Mouse (Mus musculus) liver, adult (tissue): ENCODE measurements around the gene Mroh8.

Source experiments
- GATA4 ChIP-seq: IDR thresholded peaks from 2 replicates; pipeline ENCODE4 v1.6.1; 2014; ENCODE audit warnings: mild to moderate bottlenecking, low read length; ENCODE audit not compliant: insufficient replicate concordance

The Mroh8 gene

GRCm38 (mm10) chr2:157245603-157246002, 33.7 kb downstream of the Mroh8 start:
- no peak for TF ChIP-seq GATA4

- TF ChIP-seq GATA4 = no peak
These were observed 34.3 kb downstream of the Mroh8 start for GRCm38 (mm10) chr2:157245001-157245400.

GRCm38 (mm10) chr2:157235946-157236345, 43.4 kb downstream of the Mroh8 start:
- TF ChIP-seq GATA4 = no peak

- TF ChIP-seq GATA4 = no peak
These were observed 59.2 kb downstream of the Mroh8 start for GRCm38 (mm10) chr2:157220108-157220507.

- no peak for TF ChIP-seq GATA4
These were observed 67.6 kb downstream of the Mroh8 start for GRCm38 (mm10) chr2:157211731-157212130.

- peak; percentile 21; the same call in 1 of the 2 replicates for TF ChIP-seq GATA4
These were observed 74.8 kb downstream of the Mroh8 start, which contains the start of gene Rbl1 for GRCm38 (mm10) chr2:157204366-157205218. Gene Rbl1 (minus strand): TSS chr2:157204534.

GRCm38 (mm10) chr2:157203459-157204365, 75.6 kb downstream of the Mroh8 start:
- no peak for TF ChIP-seq GATA4

- no peak for TF ChIP-seq GATA4
These were observed 76.3 kb downstream of the Mroh8 start for GRCm38 (mm10) chr2:157203026-157203425.

- no peak for TF ChIP-seq GATA4
These were observed 77.0 kb downstream of the Mroh8 start for GRCm38 (mm10) chr2:157202361-157202760.

- TF ChIP-seq GATA4 = no peak
These were observed 78.1 kb downstream of the Mroh8 start for GRCm38 (mm10) chr2:157201081-157201830.

- TF ChIP-seq GATA4 = no peak
These were observed 88.7 kb downstream of the Mroh8 start for GRCm38 (mm10) chr2:157190651-157191050.

GRCm38 (mm10) chr2:157187223-157187622, 92.1 kb downstream of the Mroh8 start:
- TF ChIP-seq GATA4 = no peak

- no peak for TF ChIP-seq GATA4
These were observed 92.8 kb downstream of the Mroh8 start for GRCm38 (mm10) chr2:157186504-157186903.

- TF ChIP-seq GATA4 = no peak
These were observed 94.2 kb downstream of the Mroh8 start for GRCm38 (mm10) chr2:157185022-157185660.
